Mouse (Mus musculus): Measurements from ENCODE around the gene Cdk17. TPM values are rescaled to one million over a fixed set of nuclear protein-coding genes. Genes with fewer than 3 reads are reported as not detected.

Cdk17 gene
- polyA plus RNA-seq, 1 experiment from 2014 or later: 13.6 TPM

GRCm38 (mm10) chr10:93163711-93164488 lies 3.2 kb downstream of the Cdk17 start:
- H3K4me1 ChIP-seq (replicated peaks): peaks cover 11% of the 10 kb centered on the region
- no peaks in the 10 kb centered on the region for H3K9me3 ChIP-seq
- H3K36me3 ChIP-seq: no peaks in the 10 kb centered on the region
- no peak overlapping the region for H3K27ac ChIP-seq
- 77% methylated on average over 6 of the region's 6 CpGs for WGBS
- H3K4me3 ChIP-seq (replicated peaks): no peak overlapping the region
- H3K27me3 ChIP-seq (replicated peaks): no peaks in the 10 kb centered on the region
- no peak for ATAC-seq
- no peak overlapping the region for H3K9ac ChIP-seq
- no peak overlapping the region for H3K4me2 ChIP-seq (replicated peaks)

- H3K27ac ChIP-seq: 0 out of 2 replicates have a peak overlapping the region, but pooled peaks have one; percentile 27
- WGBS: 42% methylated on average over 14 of the region's 14 CpGs
Observed at GRCm38 (mm10) chr10:93165416-93166381, 5.0 kb downstream of the Cdk17 start.

GRCm38 (mm10) chr10:93166382-93166769 lies 5.7 kb downstream of the Cdk17 start:
- Histone ChIP-seq H3K27me3 (replicated peaks) (no peaks in the 10 kb centered on the region), H3K4me3 (replicated peaks) (no peak overlapping the region), H3K36me3 (no peaks in the 10 kb centered on the region), H3K4me2 (replicated peaks) (peak overlapping the region; percentile 24; the same call in 1 of the 2 replicates), H3K9me3 (no peaks in the 10 kb centered on the region), H3K9ac (no peak overlapping the region), H3K27ac (0 out of 2 replicates have a peak overlapping the region, but pooled peaks have one; percentile 27), H3K4me1 (replicated peaks) (peaks cover 11% of the 10 kb centered on the region)
- no peak for ATAC-seq
- WGBS: 41% methylated on average over 5 of the region's 5 CpGs

More at GRCm38 (mm10) chr10:93165416-93166381, 5.0 kb downstream of the Cdk17 start:
- Histone ChIP-seq H3K36me3 (no peaks in the 10 kb centered on the region), H3K4me1 (replicated peaks) (peaks cover 11% of the 10 kb centered on the region), H3K27me3 (replicated peaks) (no peaks in the 10 kb centered on the region), H3K9me3 (no peaks in the 10 kb centered on the region), H3K4me3 (replicated peaks) (no peak overlapping the region), H3K9ac (no peak overlapping the region), H3K4me2 (replicated peaks) (peak overlapping the region; percentile 24; the same call in 1 of the 2 replicates)
- ATAC-seq: no peak

GRCm38 (mm10) chr10:93167311-93167710 lies 6.6 kb downstream of the Cdk17 start:
- WGBS: 75% methylated on average over 6 of the region's 6 CpGs
- no peak for ATAC-seq
- Histone ChIP-seq H3K4me3 (replicated peaks) (no peak overlapping the region), H3K27ac (no peak overlapping the region), H3K36me3 (no peaks in the 10 kb centered on the region), H3K27me3 (replicated peaks) (no peaks in the 10 kb centered on the region), H3K9me3 (no peaks in the 10 kb centered on the region), H3K4me2 (replicated peaks) (no peak overlapping the region), H3K4me1 (replicated peaks) (peaks cover 7% of the 10 kb centered on the region), H3K9ac (no peak overlapping the region)

- 46% methylated on average over 4 of the region's 4 CpGs for WGBS
- Histone ChIP-seq H3K9ac (no peak overlapping the region), H3K27ac (no peak overlapping the region), H3K27me3 (replicated peaks) (no peaks in the 10 kb centered on the region), H3K4me3 (replicated peaks) (no peak overlapping the region), H3K4me2 (replicated peaks) (no peak overlapping the region), H3K36me3 (no peaks in the 10 kb centered on the region), H3K9me3 (no peaks in the 10 kb centered on the region), H3K4me1 (replicated peaks) (peaks cover 7% of the 10 kb centered on the region)
- ATAC-seq: no peak
Observed at GRCm38 (mm10) chr10:93168067-93168466, 7.4 kb downstream of the Cdk17 start.

GRCm38 (mm10) chr10:93171182-93171855 lies 10.6 kb downstream of the Cdk17 start:
- H3K4me3 ChIP-seq (replicated peaks): no peak overlapping the region
- H3K4me1 ChIP-seq (replicated peaks): peaks cover 3% of the 10 kb centered on the region
- no peaks in the 10 kb centered on the region for H3K9me3 ChIP-seq
- no peaks in the 10 kb centered on the region for H3K36me3 ChIP-seq
- WGBS: 81% methylated on average over 6 of the region's 6 CpGs
- ATAC-seq: no peak
- no peak overlapping the region for H3K9ac ChIP-seq
- no peaks in the 10 kb centered on the region for H3K27me3 ChIP-seq (replicated peaks)
- H3K4me2 ChIP-seq (replicated peaks): no peak overlapping the region
- no peak overlapping the region for H3K27ac ChIP-seq

GRCm38 (mm10) chr10:93177471-93177870 lies 16.8 kb downstream of the Cdk17 start:
- H3K27me3 ChIP-seq (replicated peaks): no peaks in the 10 kb centered on the region
- H3K36me3 ChIP-seq: no peaks in the 10 kb centered on the region
- no peak for ATAC-seq
- no peaks in the 10 kb centered on the region for H3K9me3 ChIP-seq
- H3K4me1 ChIP-seq (replicated peaks): 0 out of 2 replicates have a peak, but pooled peaks cover 2% of the 10 kb centered on the region
- 73% methylated on average over 5 of the region's 5 CpGs for WGBS
- H3K4me3 ChIP-seq (replicated peaks): no peak overlapping the region
- no peak overlapping the region for H3K4me2 ChIP-seq (replicated peaks)
- no peak overlapping the region for H3K9ac ChIP-seq
- no peak overlapping the region for H3K27ac ChIP-seq

GRCm38 (mm10) chr10:93177874-93178273 lies 17.2 kb downstream of the Cdk17 start:
- Histone ChIP-seq H3K9me3 (no peaks in the 10 kb centered on the region), H3K36me3 (no peaks in the 10 kb centered on the region), H3K4me2 (replicated peaks) (no peak overlapping the region), H3K27ac (no peak overlapping the region), H3K4me3 (replicated peaks) (no peak overlapping the region), H3K27me3 (replicated peaks) (no peaks in the 10 kb centered on the region), H3K9ac (no peak overlapping the region), H3K4me1 (replicated peaks) (0 out of 2 replicates have a peak, but pooled peaks cover 2% of the 10 kb centered on the region)
- WGBS: 60% methylated on average over 4 of the region's 4 CpGs
- ATAC-seq: no peak

GRCm38 (mm10) chr10:93178662-93179061 lies 18.0 kb downstream of the Cdk17 start:
- WGBS: 97% methylated on average over 5 of the region's 5 CpGs
- Histone ChIP-seq H3K9me3 (no peaks in the 10 kb centered on the region), H3K27me3 (replicated peaks) (no peaks in the 10 kb centered on the region), H3K36me3 (no peaks in the 10 kb centered on the region), H3K4me1 (replicated peaks) (0 out of 2 replicates have a peak, but pooled peaks cover 2% of the 10 kb centered on the region), H3K9ac (no peak overlapping the region), H3K27ac (no peak overlapping the region), H3K4me2 (replicated peaks) (no peak overlapping the region), H3K4me3 (replicated peaks) (no peak overlapping the region)
- ATAC-seq: no peak

- Histone ChIP-seq H3K9me3 (no peaks in the 10 kb centered on the region), H3K27me3 (replicated peaks) (no peaks in the 10 kb centered on the region), H3K27ac (no peak overlapping the region), H3K36me3 (no peaks in the 10 kb centered on the region), H3K4me2 (replicated peaks) (no peak overlapping the region), H3K4me1 (replicated peaks) (0 out of 2 replicates have a peak, but pooled peaks cover 2% of the 10 kb centered on the region), H3K9ac (no peak overlapping the region), H3K4me3 (replicated peaks) (no peak overlapping the region)
- WGBS: 84% methylated on average over 11 of the region's 11 CpGs
- no peak for ATAC-seq
Observed at GRCm38 (mm10) chr10:93179669-93180460, 19.2 kb downstream of the Cdk17 start.

GRCm38 (mm10) chr10:93184351-93184976 lies 23.8 kb downstream of the Cdk17 start:
- Histone ChIP-seq H3K4me3 (replicated peaks) (no peak overlapping the region), H3K9ac (no peak overlapping the region), H3K27ac (no peak overlapping the region), H3K4me2 (replicated peaks) (no peak overlapping the region), H3K27me3 (replicated peaks) (no peaks in the 10 kb centered on the region), H3K4me1 (replicated peaks) (0 out of 2 replicates have a peak, but pooled peaks cover 5% of the 10 kb centered on the region), H3K9me3 (no peaks in the 10 kb centered on the region), H3K36me3 (no peaks in the 10 kb centered on the region)
- WGBS: 86% methylated on average over 8 of the region's 8 CpGs
- ATAC-seq: no peak

Data from intestine, embryonic 15.5 days (tissue).